Mouse (Mus musculus) neural tube, embryonic 15.5 days (tissue): ENCODE data around the gene Itgb2. TPM values are rescaled to one million over a fixed set of nuclear protein-coding genes. Genes with fewer than 3 reads are reported as not detected.

Experiments
- ATAC-seq: fragments of 200-750 bp; cut with Nextera tagmentation; 2 replicates; pipeline ENCODE4 v1.8.0; 2017; ENCODE audit warnings: mild to moderate bottlenecking, moderate TSS enrichment, moderate library complexity; ENCODE audit not compliant: low FRiP score
- H3K27ac ChIP-seq: fragments of 300-500 bp; sonication (generic); replicated peaks from 2 replicates; pipeline ENCODE4 v1.5.1; 2015; ENCODE audit warnings: mild to moderate bottlenecking, inconsistent platforms
- H3K27me3 ChIP-seq: fragments of 300-500 bp; sonication (generic); replicated peaks from 2 replicates; pipeline ENCODE4 v1.6.1; 2015; ENCODE audit warnings: inconsistent platforms
- H3K36me3 ChIP-seq: fragments of 300-500 bp; sonication (generic); 2 replicates; pipeline ENCODE4 v1.6.1; 2015; ENCODE audit warnings: inconsistent platforms
- H3K4me1 ChIP-seq: fragments of 300-500 bp; sonication (generic); 2 replicates; pipeline ENCODE4 v1.6.1; 2015; ENCODE audit warnings: inconsistent platforms
- H3K4me2 ChIP-seq: fragments of 300-500 bp; sonication (generic); 2 replicates; pipeline ENCODE4 v1.6.1; 2015; ENCODE audit warnings: inconsistent platforms, mild to moderate bottlenecking, moderate library complexity
- H3K4me3 ChIP-seq: fragments of 300-500 bp; sonication (generic); replicated peaks from 2 replicates; pipeline ENCODE4 v1.5.1; 2015; ENCODE audit warnings: mild to moderate bottlenecking, inconsistent platforms
- H3K9ac ChIP-seq: fragments of 300-500 bp; sonication (generic); replicated peaks from 2 replicates; pipeline ENCODE4 v1.6.1; 2015; ENCODE audit warnings: mild to moderate bottlenecking, inconsistent platforms
- H3K9me3 ChIP-seq: fragments of 300-500 bp; sonication (generic); replicated peaks from 2 replicates; pipeline ENCODE4 v1.6.1; 2016; ENCODE audit warnings: inconsistent platforms
- WGBS: fragments of 180-500 bp; shearing (Covaris S2); methylation state at CpG from one replicate; pipeline ENCODE4 v1.1.7; 2015; ENCODE audit warnings: mixed read lengths; 5-methylcytosine and 5-hydroxymethylcytosine counted together
- polyA plus RNA-seq: library from polyadenylated mRNA; unstranded; fragments of >200 nt; fragmentation: Nextera tagmentation; extraction: Ambion mirVana; gene quantifications from 2 replicates; pipeline ENCODE4 v1.2.1, GENCODE M21; 2015

The Itgb2 gene
- polyA plus RNA-seq, 1 experiment from 2014 or later, result 1.0 TPM

GRCm38 (mm10) chr10:77560090-77560489, 30.0 kb downstream of the Itgb2 start:
- no peak for ATAC-seq
- H3K36me3 ChIP-seq, result no peaks in the 10 kb centered on the region
- no peaks in the 10 kb centered on the region for H3K27me3 ChIP-seq
- no peaks in the 10 kb centered on the region for H3K4me1 ChIP-seq
- no peaks in the 10 kb centered on the region for H3K9me3 ChIP-seq
- no peak overlapping the region for H3K4me3 ChIP-seq
- H3K9ac ChIP-seq, result no peak overlapping the region
- WGBS, result 89% methylated on average over 11 of the region's 11 CpGs
- H3K4me2 ChIP-seq, result no peak overlapping the region
- no peak overlapping the region for H3K27ac ChIP-seq

- no peak overlapping the region for H3K4me2 ChIP-seq
- H3K4me3 ChIP-seq, result no peak overlapping the region
- H3K4me1 ChIP-seq, result no peaks in the 10 kb centered on the region
- H3K9ac ChIP-seq, result no peak overlapping the region
- no peak overlapping the region for H3K27ac ChIP-seq
- H3K27me3 ChIP-seq, result no peaks in the 10 kb centered on the region
- ATAC-seq, result no peak
- H3K36me3 ChIP-seq, result no peaks in the 10 kb centered on the region
- H3K9me3 ChIP-seq, result no peaks in the 10 kb centered on the region
- 93% methylated on average over 9 of the region's 9 CpGs for WGBS
Measured at GRCm38 (mm10) chr10:77560830-77561229, 30.8 kb downstream of the Itgb2 start.

GRCm38 (mm10) chr10:77561508-77561907, 31.5 kb downstream of the Itgb2 start:
- no peak overlapping the region for H3K27ac ChIP-seq
- no peak overlapping the region for H3K4me3 ChIP-seq
- no peak for ATAC-seq
- H3K9ac ChIP-seq, result no peak overlapping the region
- no peaks in the 10 kb centered on the region for H3K4me1 ChIP-seq
- no peak overlapping the region for H3K4me2 ChIP-seq
- 74% methylated on average over 2 of the region's 2 CpGs for WGBS
- no peaks in the 10 kb centered on the region for H3K36me3 ChIP-seq
- H3K9me3 ChIP-seq, result no peaks in the 10 kb centered on the region
- no peaks in the 10 kb centered on the region for H3K27me3 ChIP-seq

- no peak overlapping the region for H3K9ac ChIP-seq
- no peaks in the 10 kb centered on the region for H3K4me1 ChIP-seq
- H3K27ac ChIP-seq, result no peak overlapping the region
- ATAC-seq, result no peak
- no peaks in the 10 kb centered on the region for H3K9me3 ChIP-seq
- WGBS, result 85% methylated on average over 8 of the region's 8 CpGs
- H3K27me3 ChIP-seq, result no peaks in the 10 kb centered on the region
- H3K36me3 ChIP-seq, result no peaks in the 10 kb centered on the region
- H3K4me3 ChIP-seq, result no peak overlapping the region
- no peak overlapping the region for H3K4me2 ChIP-seq
Measured at GRCm38 (mm10) chr10:77565005-77565404, 35.0 kb downstream of the Itgb2 start.

GRCm38 (mm10) chr10:77566651-77567050, 36.6 kb downstream of the Itgb2 start:
- Histone ChIP-seq H3K27me3 (no peaks in the 10 kb centered on the region), H3K9me3 (no peaks in the 10 kb centered on the region), H3K4me2 (no peak overlapping the region), H3K4me1 (no peaks in the 10 kb centered on the region), H3K36me3 (no peaks in the 10 kb centered on the region), H3K4me3 (no peak overlapping the region), H3K9ac (no peak overlapping the region), H3K27ac (no peak overlapping the region)
- no peak for ATAC-seq
- WGBS, result 37% methylated on average over 8 of the region's 8 CpGs

GRCm38 (mm10) chr10:77569481-77569880, 39.4 kb downstream of the Itgb2 start:
- Histone ChIP-seq H3K36me3 (no peaks in the 10 kb centered on the region), H3K4me2 (no peak overlapping the region), H3K9me3 (no peaks in the 10 kb centered on the region), H3K4me3 (no peak overlapping the region), H3K27ac (no peak overlapping the region), H3K9ac (no peak overlapping the region), H3K27me3 (no peaks in the 10 kb centered on the region), H3K4me1 (no peaks in the 10 kb centered on the region)
- 54% methylated on average over 7 of the region's 7 CpGs for WGBS
- ATAC-seq, result no peak

- Histone ChIP-seq H3K27me3 (no peaks in the 10 kb centered on the region), H3K9ac (no peak overlapping the region), H3K4me1 (no peaks in the 10 kb centered on the region), H3K27ac (no peak overlapping the region), H3K4me2 (no peak overlapping the region), H3K9me3 (no peaks in the 10 kb centered on the region), H3K4me3 (no peak overlapping the region), H3K36me3 (no peaks in the 10 kb centered on the region)
- WGBS, result 64% methylated on average over 6 of the region's 6 CpGs
- ATAC-seq, result no peak
Measured at GRCm38 (mm10) chr10:77569973-77570658, 40.1 kb downstream of the Itgb2 start.

- no peak overlapping the region for H3K9ac ChIP-seq
- H3K27ac ChIP-seq, result no peak overlapping the region
- H3K4me2 ChIP-seq, result no peak overlapping the region
- H3K4me1 ChIP-seq, result no peaks in the 10 kb centered on the region
- H3K4me3 ChIP-seq, result no peak overlapping the region
- no peak for ATAC-seq
- H3K9me3 ChIP-seq, result no peaks in the 10 kb centered on the region
- no peaks in the 10 kb centered on the region for H3K27me3 ChIP-seq
- 37% methylated on average over 3 of the region's 3 CpGs for WGBS
- H3K36me3 ChIP-seq, result no peaks in the 10 kb centered on the region
Measured at GRCm38 (mm10) chr10:77572225-77572624, 42.2 kb downstream of the Itgb2 start.

- no peak overlapping the region for H3K27ac ChIP-seq
- 0 out of 2 replicates have a peak, but pooled peaks cover 5% of the 10 kb centered on the region for H3K27me3 ChIP-seq
- H3K4me1 ChIP-seq, result no peaks in the 10 kb centered on the region
- no peak overlapping the region for H3K9ac ChIP-seq
- WGBS, result 91% methylated on average over 1 of the region's 1 CpGs
- no peaks in the 10 kb centered on the region for H3K9me3 ChIP-seq
- no peak overlapping the region for H3K4me3 ChIP-seq
- ATAC-seq, result no peak
- H3K36me3 ChIP-seq, result no peaks in the 10 kb centered on the region
- no peak overlapping the region for H3K4me2 ChIP-seq
Measured at GRCm38 (mm10) chr10:77573162-77573561, 43.1 kb downstream of the Itgb2 start.

- 63% methylated on average over 10 of the region's 10 CpGs for WGBS
- Histone ChIP-seq H3K27me3 (0 out of 2 replicates have a peak, but pooled peaks cover 5% of the 10 kb centered on the region), H3K9ac (no peak overlapping the region), H3K27ac (peak overlapping the region; percentile 30; the same call in 1 of the 2 replicates), H3K4me2 (peak overlapping the region; percentile 93; the same call in 1 of the 2 replicates), H3K4me1 (peaks cover 30% of the 10 kb centered on the region), H3K4me3 (no peak overlapping the region), H3K36me3 (no peaks in the 10 kb centered on the region), H3K9me3 (no peaks in the 10 kb centered on the region)
- no peak for ATAC-seq
Measured at GRCm38 (mm10) chr10:77580027-77580920, 50.2 kb downstream of the Itgb2 start.

GRCm38 (mm10) chr10:77581023-77581407, 51.0 kb downstream of the Itgb2 start:
- Histone ChIP-seq H3K4me3 (peak overlapping the region; percentile 79), H3K9ac (peak overlapping the region; percentile 63), H3K36me3 (no peaks in the 10 kb centered on the region), H3K4me2 (peak overlapping the region; percentile 93), H3K4me1 (peaks cover 34% of the 10 kb centered on the region), H3K9me3 (no peaks in the 10 kb centered on the region), H3K27me3 (0 out of 2 replicates have a peak, but pooled peaks cover 5% of the 10 kb centered on the region), H3K27ac (peak overlapping the region; percentile 89)
- peak; percentile 36 for ATAC-seq
- 10% methylated on average over 8 of the region's 8 CpGs for WGBS
